Mouse (Mus musculus) neural tube, embryonic 12.5 days (tissue): Measurements from ENCODE around the gene Rbm44. TPM values are rescaled to one million over a fixed set of nuclear protein-coding genes. Genes with fewer than 3 reads are reported as not detected.
A peak's percentile ranks its signal among the peaks of the same experiment; 100 is the strongest.

Experiments
- ATAC-seq: fragments of 200-750 bp; cut with Nextera tagmentation; 2 replicates; pipeline ENCODE4 v1.8.0; 2017; ENCODE audit warnings: low read depth, mild to moderate bottlenecking, moderate TSS enrichment, moderate library complexity; ENCODE audit not compliant: low FRiP score
- H3K27ac ChIP-seq: fragments of 300-500 bp; sonication (generic); 2 replicates; pipeline ENCODE4 v1.5.1; 2016
- H3K27me3 ChIP-seq: fragments of 300-500 bp; sonication (generic); replicated peaks from 2 replicates; pipeline ENCODE4 v1.6.1; 2016; ENCODE audit warnings: mild to moderate bottlenecking
- H3K36me3 ChIP-seq: fragments of 300-500 bp; sonication (generic); 2 replicates; pipeline ENCODE4 v1.6.1; 2016; ENCODE audit warnings: mild to moderate bottlenecking
- H3K4me1 ChIP-seq: fragments of 300-500 bp; sonication (generic); 2 replicates; pipeline ENCODE4 v1.6.1; 2016
- H3K4me2 ChIP-seq: fragments of 300-500 bp; sonication (generic); replicated peaks from 2 replicates; pipeline ENCODE4 v1.6.1; 2016; ENCODE audit warnings: mild to moderate bottlenecking
- H3K4me3 ChIP-seq: fragments of 300-500 bp; sonication (generic); 2 replicates; pipeline ENCODE4 v1.5.1; 2016
- H3K9ac ChIP-seq: fragments of 300-500 bp; sonication (generic); 2 replicates; pipeline ENCODE4 v1.6.1; 2016; ENCODE audit warnings: mild to moderate bottlenecking
- H3K9me3 ChIP-seq: fragments of 300-500 bp; sonication (generic); 2 replicates; pipeline ENCODE4 v1.6.1; 2016; ENCODE audit warnings: mild to moderate bottlenecking
- WGBS: fragments of 180-500 bp; shearing (Covaris S2); methylation state at CpG from one replicate; pipeline ENCODE4 v1.1.7; 2016; 5-methylcytosine and 5-hydroxymethylcytosine counted together
- polyA plus RNA-seq: library from polyadenylated mRNA; unstranded; fragments of >200 nt; fragmentation: Nextera tagmentation; extraction: Ambion mirVana; gene quantifications from 2 replicates; pipeline ENCODE4 v1.2.1, GENCODE M21; 2016

Gene Rbm44
- 0.38 and 1.5 TPM in 2 replicates for polyA plus RNA-seq

- WGBS = 76% methylated on average over 20 of the region's 20 CpGs
Measured at GRCm38 (mm10) chr1:91144813-91145212, at the start of gene Rbm44. Rbm44 (plus strand) TSS chr1:91145089.

GRCm38 (mm10) chr1:91095258-91095657, 49.6 kb upstream of the Rbm44 start:
- ATAC-seq = no peak
- WGBS = 71% methylated on average over 3 of the region's 3 CpGs
- H3K4me2 ChIP-seq = no peak overlapping the region
- no peaks in the 10 kb centered on the region for H3K9me3 ChIP-seq
- no peak overlapping the region for H3K9ac ChIP-seq
- H3K27ac ChIP-seq = no peak overlapping the region
- H3K4me3 ChIP-seq = no peak overlapping the region
- no peaks in the 10 kb centered on the region for H3K4me1 ChIP-seq
- H3K36me3 ChIP-seq = no peaks in the 10 kb centered on the region
- no peaks in the 10 kb centered on the region for H3K27me3 ChIP-seq

More at GRCm38 (mm10) chr1:91144813-91145212, at the start of gene Rbm44:
- no peak within 1 kb of the TSS for H3K9ac ChIP-seq
- no peak for ATAC-seq
- H3K4me3 ChIP-seq = no peak within 1 kb of the TSS
- H3K9me3 ChIP-seq = no peaks in the 10 kb centered on the region
- no peaks in the 10 kb centered on the region for H3K27me3 ChIP-seq
- no peaks in the 10 kb centered on the region for H3K4me1 ChIP-seq
- H3K27ac ChIP-seq = no peak within 1 kb of the TSS
- H3K4me2 ChIP-seq = no peak within 1 kb of the TSS
- no peaks in the 10 kb centered on the region for H3K36me3 ChIP-seq

GRCm38 (mm10) chr1:91095853-91096252, 49.0 kb upstream of the Rbm44 start:
- Histone ChIP-seq H3K4me3 (no peak overlapping the region), H3K9ac (no peak overlapping the region), H3K27ac (no peak overlapping the region), H3K4me2 (no peak overlapping the region), H3K27me3 (no peaks in the 10 kb centered on the region), H3K36me3 (no peaks in the 10 kb centered on the region), H3K4me1 (no peaks in the 10 kb centered on the region), H3K9me3 (no peaks in the 10 kb centered on the region)
- no peak for ATAC-seq
- 75% methylated on average over 1 of the region's 1 CpGs for whole genome bisulfite sequencing

- ATAC-seq = no peak
- no peak overlapping the region for H3K4me2 ChIP-seq
- H3K4me3 ChIP-seq = no peak overlapping the region
- H3K9ac ChIP-seq = no peak overlapping the region
- 85% methylated on average over 5 of the region's 5 CpGs for WGBS
- no peaks in the 10 kb centered on the region for H3K36me3 ChIP-seq
- H3K27me3 ChIP-seq = no peaks in the 10 kb centered on the region
- no peaks in the 10 kb centered on the region for H3K4me1 ChIP-seq
- no peaks in the 10 kb centered on the region for H3K9me3 ChIP-seq
- H3K27ac ChIP-seq = no peak overlapping the region
Measured at GRCm38 (mm10) chr1:91096490-91096889, 48.4 kb upstream of the Rbm44 start.

- H3K9me3 ChIP-seq = no peaks in the 10 kb centered on the region
- no peak for ATAC-seq
- no peak overlapping the region for H3K27ac ChIP-seq
- no peak overlapping the region for H3K4me2 ChIP-seq
- no peaks in the 10 kb centered on the region for H3K4me1 ChIP-seq
- WGBS = 92% methylated on average over 11 of the region's 11 CpGs
- no peak overlapping the region for H3K4me3 ChIP-seq
- H3K27me3 ChIP-seq = no peaks in the 10 kb centered on the region
- no peak overlapping the region for H3K9ac ChIP-seq
- no peaks in the 10 kb centered on the region for H3K36me3 ChIP-seq
Measured at GRCm38 (mm10) chr1:91097283-91097834, 47.5 kb upstream of the Rbm44 start.

GRCm38 (mm10) chr1:91098887-91099286, 46.0 kb upstream of the Rbm44 start:
- Histone ChIP-seq H3K4me2 (no peak overlapping the region), H3K36me3 (no peaks in the 10 kb centered on the region), H3K27ac (no peak overlapping the region), H3K27me3 (no peaks in the 10 kb centered on the region), H3K9me3 (no peaks in the 10 kb centered on the region), H3K4me1 (no peaks in the 10 kb centered on the region), H3K4me3 (no peak overlapping the region), H3K9ac (no peak overlapping the region)
- WGBS = 7% methylated on average over 6 of the region's 6 CpGs
- peak; percentile 77 for ATAC-seq

GRCm38 (mm10) chr1:91101709-91102440, 43.0 kb upstream of the Rbm44 start:
- Histone ChIP-seq H3K27ac (no peak overlapping the region), H3K4me3 (no peak overlapping the region), H3K4me1 (no peaks in the 10 kb centered on the region), H3K9ac (no peak overlapping the region), H3K9me3 (no peaks in the 10 kb centered on the region), H3K36me3 (peaks cover 10% of the 10 kb centered on the region; the same call in 1 of the 2 replicates), H3K27me3 (no peaks in the 10 kb centered on the region), H3K4me2 (no peak overlapping the region)
- ATAC-seq = no peak
- WGBS = 83% methylated on average over 11 of the region's 11 CpGs

GRCm38 (mm10) chr1:91103366-91103983, 41.4 kb upstream of the Rbm44 start:
- no peaks in the 10 kb centered on the region for H3K27me3 ChIP-seq
- WGBS = 93% methylated on average over 15 of the region's 15 CpGs
- H3K9me3 ChIP-seq = no peaks in the 10 kb centered on the region
- no peak overlapping the region for H3K27ac ChIP-seq
- H3K4me2 ChIP-seq = no peak overlapping the region
- ATAC-seq = no peak
- H3K4me1 ChIP-seq = no peaks in the 10 kb centered on the region
- peaks cover 10% of the 10 kb centered on the region; the same call in 1 of the 2 replicates for H3K36me3 ChIP-seq
- no peak overlapping the region for H3K4me3 ChIP-seq
- no peak overlapping the region for H3K9ac ChIP-seq

- Histone ChIP-seq H3K27ac (no peak overlapping the region), H3K4me1 (no peaks in the 10 kb centered on the region), H3K27me3 (no peaks in the 10 kb centered on the region), H3K9me3 (no peaks in the 10 kb centered on the region), H3K36me3 (peaks cover 16% of the 10 kb centered on the region; the same call in 1 of the 2 replicates), H3K9ac (no peak overlapping the region), H3K4me2 (no peak overlapping the region), H3K4me3 (no peak overlapping the region)
- WGBS = 69% methylated on average over 5 of the region's 5 CpGs
- no peak for ATAC-seq
Measured at GRCm38 (mm10) chr1:91107548-91107947, 37.3 kb upstream of the Rbm44 start.

- Histone ChIP-seq H3K27me3 (no peaks in the 10 kb centered on the region), H3K4me1 (no peaks in the 10 kb centered on the region), H3K36me3 (peaks cover 21% of the 10 kb centered on the region; the same call in 1 of the 2 replicates), H3K4me2 (no peak overlapping the region), H3K27ac (no peak overlapping the region), H3K4me3 (no peak overlapping the region), H3K9ac (no peak overlapping the region), H3K9me3 (no peaks in the 10 kb centered on the region)
- no peak for ATAC-seq
- 76% methylated on average over 4 of the region's 4 CpGs for whole genome bisulfite sequencing
Measured at GRCm38 (mm10) chr1:91109302-91109701, 35.6 kb upstream of the Rbm44 start.

- Histone ChIP-seq H3K27me3 (no peaks in the 10 kb centered on the region), H3K27ac (no peak overlapping the region), H3K4me2 (no peak overlapping the region), H3K9me3 (no peaks in the 10 kb centered on the region), H3K36me3 (peaks cover 20% of the 10 kb centered on the region), H3K9ac (no peak overlapping the region), H3K4me3 (no peak overlapping the region), H3K4me1 (no peaks in the 10 kb centered on the region)
- 91% methylated on average over 14 of the region's 14 CpGs for WGBS
- no peak for ATAC-seq
Measured at GRCm38 (mm10) chr1:91112171-91112570, 32.7 kb upstream of the Rbm44 start.

GRCm38 (mm10) chr1:91112606-91113005, 32.3 kb upstream of the Rbm44 start:
- no peaks in the 10 kb centered on the region for H3K27me3 ChIP-seq

More at GRCm38 (mm10) chr1:91112606-91113005, 32.3 kb upstream of the Rbm44 start:
- H3K27ac ChIP-seq = no peak overlapping the region
- no peaks in the 10 kb centered on the region for H3K9me3 ChIP-seq
- H3K4me3 ChIP-seq = no peak overlapping the region
- H3K36me3 ChIP-seq = peaks cover 20% of the 10 kb centered on the region
- no peak overlapping the region for H3K9ac ChIP-seq
- 96% methylated on average over 4 of the region's 4 CpGs for WGBS
- ATAC-seq = no peak
- H3K4me1 ChIP-seq = no peaks in the 10 kb centered on the region
- no peak overlapping the region for H3K4me2 ChIP-seq
